Mouse (Mus musculus) heart, postnatal 0 days (tissue): ENCODE measurements around the gene Osbpl6. TPM values are rescaled to one million over a fixed set of nuclear protein-coding genes. Genes with fewer than 3 reads are reported as not detected.

Experiments used
- ATAC-seq: fragments of 200-750 bp; cut with Nextera tagmentation; 2 replicates; pipeline ENCODE4 v1.8.0; 2017; ENCODE audit warnings: low read depth, moderate number of reproducible peaks, moderate library complexity; ENCODE audit not compliant: insufficient read depth
- DNase-seq: peaks from one replicate; pipeline ENCODE4 v3.0.0-alpha.2; 2016; ENCODE audit warnings: low spot score
- H3K27ac ChIP-seq: fragments of 300-500 bp; sonication (generic); 2 replicates; pipeline ENCODE4 v1.5.1; 2014; ENCODE audit warnings: low read depth, mild to moderate bottlenecking
- H3K27me3 ChIP-seq: fragments of 300-500 bp; sonication (generic); 2 replicates; pipeline ENCODE4 v1.6.1; 2014; ENCODE audit warnings: low read length, mixed read lengths; ENCODE audit not compliant: control insufficient read depth, insufficient read depth
- H3K36me3 ChIP-seq: fragments of 300-500 bp; sonication (generic); replicated peaks from 2 replicates; pipeline ENCODE4 v1.6.1; 2014; ENCODE audit warnings: low read length, mixed read lengths; ENCODE audit not compliant: control insufficient read depth, insufficient read depth
- H3K4me1 ChIP-seq: fragments of 300-500 bp; sonication (generic); 2 replicates; pipeline ENCODE4 v1.6.1; 2014; ENCODE audit warnings: antibody characterized with exemption; ENCODE audit not compliant: control insufficient read depth, insufficient read depth
- H3K4me2 ChIP-seq: fragments of 300-500 bp; sonication (generic); 2 replicates; pipeline ENCODE4 v1.6.1; 2014; ENCODE audit warnings: low read depth, mild to moderate bottlenecking, low read length, moderate library complexity
- H3K4me3 ChIP-seq: fragments of 300-500 bp; sonication (generic); 2 replicates; pipeline ENCODE4 v1.5.1; 2014; ENCODE audit warnings: low read depth, low read length
- H3K9ac ChIP-seq: fragments of 300-500 bp; sonication (generic); replicated peaks from 2 replicates; pipeline ENCODE4 v1.6.1; 2014; ENCODE audit warnings: low read depth, low read length, mixed read lengths
- H3K9me3 ChIP-seq: fragments of 300-500 bp; sonication (generic); replicated peaks from 2 replicates; pipeline ENCODE4 v1.6.1; 2016; ENCODE audit warnings: low read length; ENCODE audit not compliant: control insufficient read depth
- CTCF ChIP-seq: IDR thresholded peaks from 2 replicates; pipeline ENCODE4 v1.5.1; 2016; ENCODE audit warnings: antibody characterized with exemption, control low read depth, low read depth
- EP300 ChIP-seq: IDR thresholded peaks from 2 replicates; pipeline ENCODE4 v1.6.1; 2016; ENCODE audit warnings: antibody characterized with exemption, low read depth
- WGBS: fragments of 180-500 bp; shearing (Covaris S2); extraction: QIAGEN DNeasy Blood & Tissue Kit; methylation state at CpG from one replicate; pipeline ENCODE4 v1.1.7; 2014; 5-methylcytosine and 5-hydroxymethylcytosine counted together
- polyA plus RNA-seq: library from polyadenylated mRNA; unstranded; fragments of >200 nt; fragmentation: Nextera tagmentation; extraction: Ambion mirVana; gene quantifications from 2 replicates; pipeline ENCODE4 v1.2.1, GENCODE M21; 2015
- total RNA-seq: library from RNA; depleted of rRNA; stranded (reverse); fragments of >200 nt; gene quantifications from 2 replicates; pipeline ENCODE4 v1.2.3, GENCODE M21; 2014; ENCODE audit warnings: low replicate concordance

Gene Osbpl6
- total and polyA plus RNA-seq, 2 experiments from 2014 or later: 3.3 to 5.0 TPM

DNA sequence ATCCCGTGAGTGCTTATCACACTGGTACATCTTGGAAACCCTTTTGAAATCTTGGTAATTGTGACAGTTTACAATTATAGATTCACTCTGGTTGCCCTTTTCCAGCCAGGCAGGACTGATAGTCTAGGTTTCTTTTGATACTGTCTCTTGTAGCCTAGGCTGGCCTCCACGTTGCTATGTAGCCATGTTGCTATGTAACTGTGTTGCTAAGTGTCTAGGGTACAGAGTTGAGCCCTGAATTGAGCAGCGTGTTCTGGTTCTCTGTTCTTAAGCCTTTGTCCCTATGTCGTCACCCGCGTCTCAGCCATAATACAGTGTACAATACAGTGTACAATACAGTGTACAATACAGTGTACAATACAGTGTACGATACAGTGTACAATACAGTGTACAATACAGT lies 128.6 kb downstream of the Osbpl6 start:
- Histone ChIP-seq H3K4me1 (no peaks in the 10 kb centered on the region), H3K27ac (no peak overlapping the region), H3K4me3 (no peak overlapping the region), H3K27me3 (no peaks in the 10 kb centered on the region), H3K9me3 (no peaks in the 10 kb centered on the region), H3K4me2 (no peak overlapping the region), H3K36me3 (no peaks in the 10 kb centered on the region), H3K9ac (no peak overlapping the region)
- ATAC-seq: no peak
- TF ChIP-seq CTCF (no peak), EP300 (no peak)
- 81% methylated on average over 7 of the region's 7 CpGs for WGBS
- no peak for DNase-seq

DNA sequence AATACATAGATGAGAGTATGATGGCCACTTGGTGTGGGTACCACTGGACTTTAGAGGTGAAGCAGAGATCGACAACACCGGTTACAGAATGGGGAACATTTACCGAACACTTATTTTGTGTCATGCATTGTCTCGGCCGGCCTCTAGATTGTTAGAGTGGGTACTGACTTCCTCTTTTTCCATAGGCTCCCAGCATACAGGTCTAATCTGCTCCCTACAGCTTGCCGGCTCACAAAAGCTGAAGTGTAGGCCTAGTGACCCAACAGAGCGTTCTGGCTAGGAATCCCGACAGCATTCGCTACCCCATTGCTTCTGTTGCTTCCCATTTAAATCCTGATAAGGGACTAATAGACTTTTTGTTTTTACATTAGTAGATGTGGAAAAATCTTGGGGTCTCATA lies 135.6 kb downstream of the Osbpl6 start:
- Histone ChIP-seq H3K27ac (no peak overlapping the region), H3K36me3 (no peaks in the 10 kb centered on the region), H3K4me3 (no peak overlapping the region), H3K4me2 (no peak overlapping the region), H3K4me1 (no peaks in the 10 kb centered on the region), H3K9me3 (no peaks in the 10 kb centered on the region), H3K27me3 (no peaks in the 10 kb centered on the region), H3K9ac (no peak overlapping the region)
- ATAC-seq (no peak), DNase-seq (no peak)
- 84% methylated on average over 9 of the region's 9 CpGs for WGBS
- TF ChIP-seq EP300: no peak
- no peak for TF ChIP-seq CTCF

DNA sequence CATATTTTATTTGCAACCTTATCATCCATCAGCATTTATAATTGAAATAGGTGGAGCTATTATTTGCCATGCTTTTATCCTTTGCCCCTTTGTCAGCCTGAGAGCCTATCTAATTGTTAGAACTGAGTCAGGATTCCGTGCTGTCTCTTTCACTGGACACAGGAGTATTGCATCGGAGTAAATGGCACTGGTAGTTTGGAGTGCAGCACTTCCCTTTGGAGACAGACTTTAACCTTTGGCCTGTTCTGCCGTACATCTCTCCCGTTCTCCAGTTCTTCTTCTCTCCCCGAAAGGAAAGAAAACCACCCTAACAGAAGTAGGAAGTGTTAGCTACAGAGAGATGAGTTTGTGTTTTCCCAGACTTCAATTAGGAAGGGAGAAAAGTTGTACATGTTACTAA lies 136.6 kb downstream of the Osbpl6 start:
- no peak overlapping the region for H3K4me3 ChIP-seq
- no peaks in the 10 kb centered on the region for H3K36me3 ChIP-seq
- H3K27ac ChIP-seq: no peak overlapping the region
- TF ChIP-seq CTCF (no peak), EP300 (no peak)
- no peak overlapping the region for H3K4me2 ChIP-seq
- no peaks in the 10 kb centered on the region for H3K9me3 ChIP-seq
- DNase-seq: no peak
- H3K27me3 ChIP-seq: no peaks in the 10 kb centered on the region
- no peak for ATAC-seq
- WGBS: 75% methylated on average over 5 of the region's 5 CpGs
- H3K9ac ChIP-seq: no peak overlapping the region
- 0 out of 2 replicates have a peak, but pooled peaks cover 4% of the 10 kb centered on the region for H3K4me1 ChIP-seq

DNA sequence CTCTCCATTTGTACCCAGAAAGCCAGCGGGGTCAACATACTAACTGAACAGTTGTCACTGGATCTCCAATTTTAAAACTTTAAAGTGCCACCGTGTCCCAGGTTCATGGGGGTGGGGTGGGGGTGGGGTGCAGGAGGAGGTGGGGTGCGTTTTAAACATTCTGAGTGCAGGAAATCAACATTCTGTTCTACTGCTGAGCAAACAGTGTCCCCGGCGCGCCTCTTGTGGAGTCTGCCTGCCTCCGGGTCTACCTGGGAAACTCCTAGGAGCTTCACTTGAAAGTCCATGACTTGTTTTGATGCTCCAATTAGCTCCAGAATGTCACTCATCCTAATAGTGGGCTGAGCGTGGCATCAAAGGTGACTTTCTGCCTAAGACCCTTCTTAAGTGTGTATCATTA lies 139.2 kb downstream of the Osbpl6 start:
- 81% methylated on average over 8 of the region's 8 CpGs for WGBS
- ATAC-seq (no peak), DNase-seq (no peak)
- H3K27ac ChIP-seq: no peak overlapping the region
- H3K4me3 ChIP-seq: no peak overlapping the region
- TF ChIP-seq EP300: no peak
- no peak for TF ChIP-seq CTCF
- H3K36me3 ChIP-seq: no peaks in the 10 kb centered on the region
- no peaks in the 10 kb centered on the region for H3K27me3 ChIP-seq
- H3K4me1 ChIP-seq: 0 out of 2 replicates have a peak, but pooled peaks cover 4% of the 10 kb centered on the region
- H3K4me2 ChIP-seq: no peak overlapping the region
- no peaks in the 10 kb centered on the region for H3K9me3 ChIP-seq
- H3K9ac ChIP-seq: no peak overlapping the region

DNA sequence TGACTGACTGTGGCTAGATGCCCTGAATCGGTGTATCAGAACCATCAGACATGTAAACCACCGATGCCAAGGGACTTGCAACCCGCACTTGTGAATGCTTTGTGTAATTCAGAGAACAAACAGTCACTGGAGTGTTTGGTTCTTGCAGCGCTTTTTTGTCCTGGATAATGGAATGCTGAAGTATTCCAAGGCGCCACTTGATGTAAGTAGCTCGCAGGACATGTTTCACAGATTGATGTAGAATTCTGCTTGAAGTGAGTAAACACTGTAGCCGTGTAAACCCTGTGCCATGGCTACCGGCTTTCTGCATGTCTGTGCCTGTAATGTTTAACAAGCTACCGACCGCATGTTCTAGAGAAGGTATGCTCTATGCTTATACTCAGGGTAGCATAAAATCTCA lies 141.9 kb downstream of the Osbpl6 start:
- no peak for TF ChIP-seq CTCF
- TF ChIP-seq EP300: no peak
- WGBS: 83% methylated on average over 10 of the region's 10 CpGs
- Histone ChIP-seq H3K4me1 (0 out of 2 replicates have a peak, but pooled peaks cover 4% of the 10 kb centered on the region), H3K4me2 (no peak overlapping the region), H3K9me3 (no peaks in the 10 kb centered on the region), H3K36me3 (no peaks in the 10 kb centered on the region), H3K27ac (no peak overlapping the region), H3K4me3 (no peak overlapping the region), H3K9ac (no peak overlapping the region), H3K27me3 (no peaks in the 10 kb centered on the region)
- no peak for ATAC-seq
- no peak for DNase-seq

DNA sequence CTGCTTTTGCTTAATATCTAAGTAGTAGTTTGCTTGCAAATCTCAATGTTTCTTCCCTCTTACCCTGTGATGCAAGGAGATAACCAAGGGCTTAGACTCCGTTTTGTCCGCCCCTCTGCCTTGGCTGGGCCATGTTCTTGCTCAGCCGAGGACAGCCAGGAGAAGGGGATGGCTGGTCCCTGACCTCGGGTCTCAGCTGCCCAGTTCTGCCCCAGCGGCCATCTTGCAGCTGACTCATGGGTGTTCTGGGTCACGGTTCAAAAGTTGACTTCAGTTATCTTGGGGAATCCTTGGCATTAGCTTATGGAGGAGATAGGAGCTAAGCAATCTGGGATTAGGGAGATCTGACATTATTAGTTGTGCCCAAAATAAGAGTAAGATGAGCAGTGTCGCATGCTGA lies 142.5 kb downstream of the Osbpl6 start:
- no peak overlapping the region for H3K4me3 ChIP-seq
- H3K36me3 ChIP-seq: no peaks in the 10 kb centered on the region
- no peak overlapping the region for H3K4me2 ChIP-seq
- no peaks in the 10 kb centered on the region for H3K27me3 ChIP-seq
- H3K27ac ChIP-seq: no peak overlapping the region
- 76% methylated on average over 7 of the region's 7 CpGs for WGBS
- H3K9ac ChIP-seq: no peak overlapping the region
- 0 out of 2 replicates have a peak, but pooled peaks cover 4% of the 10 kb centered on the region for H3K4me1 ChIP-seq
- TF ChIP-seq EP300 (no peak), CTCF (no peak)
- no peaks in the 10 kb centered on the region for H3K9me3 ChIP-seq
- ATAC-seq (no peak), DNase-seq (no peak)
